Mouse (Mus musculus): ENCODE results near the gene Atp8a2. TPM values are rescaled to one million over a fixed set of nuclear protein-coding genes. Genes with fewer than 3 reads are reported as not detected.

Gene Atp8a2
- polyA plus RNA-seq, 1 experiment, result 24.7 TPM

GRCm38 (mm10) chr14:59878248-59878647, 318.7 kb downstream of the Atp8a2 start:
- 87% methylated on average over 3 of the region's 3 CpGs for WGBS
- no peak for TF ChIP-seq CTCF (IDR thresholded peaks at IDR 0.05; ENCODE audit: borderline replicate concordance, insufficient read depth, low read depth, low read length)
- Histone ChIP-seq H3K4me1 (ENCODE audit: control insufficient read depth, insufficient read depth, low read length) (no peaks in the 10 kb centered on the region), H3K4me3 (replicated peaks; ENCODE audit: insufficient read depth, low read depth, low read length) (no peak overlapping the region), H3K27ac (ENCODE audit: insufficient read depth, low read length) (no peak overlapping the region), H3K27me3 (ENCODE audit: control insufficient read depth, insufficient read depth, low read length) (no peaks in the 10 kb centered on the region)
- DNase-seq, result no peak

DNA sequence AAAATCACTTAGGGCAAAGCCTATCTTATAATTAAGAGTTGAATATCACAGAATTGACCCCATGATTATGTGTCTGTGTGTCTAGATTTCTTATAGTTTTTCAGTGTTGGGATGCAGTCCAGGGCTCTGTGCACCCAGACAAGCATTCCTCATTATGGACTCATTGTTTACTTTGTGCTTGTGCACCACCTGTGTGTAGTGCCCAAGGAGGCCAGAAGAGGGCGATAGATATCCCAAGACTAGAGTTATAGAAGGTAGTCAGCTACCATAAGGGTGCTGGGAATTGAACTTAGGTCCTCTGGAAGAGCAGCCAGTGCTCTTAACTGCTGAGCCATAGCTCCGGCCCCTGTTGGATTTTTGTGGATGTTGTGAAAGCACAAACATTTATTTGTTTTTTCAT, 320.5 kb downstream of the Atp8a2 start:
- 72% methylated on average over 2 of the region's 2 CpGs for WGBS
- DNase-seq, result no peak
- Histone ChIP-seq H3K27ac (ENCODE audit: insufficient read depth, low read length) (no peak overlapping the region), H3K27me3 (ENCODE audit: control insufficient read depth, insufficient read depth, low read length) (no peaks in the 10 kb centered on the region), H3K4me1 (ENCODE audit: control insufficient read depth, insufficient read depth, low read length) (no peaks in the 10 kb centered on the region), H3K4me3 (replicated peaks; ENCODE audit: insufficient read depth, low read depth, low read length) (no peak overlapping the region)
- no peak for TF ChIP-seq POLR2A (IDR thresholded peaks at IDR 0.05; ENCODE audit: borderline replicate concordance, insufficient read depth, low read length)
- peak; percentile 22; the same call in 1 of the 2 replicates for TF ChIP-seq CTCF (IDR thresholded peaks at IDR 0.05; ENCODE audit: borderline replicate concordance, insufficient read depth, low read depth, low read length)

DNA sequence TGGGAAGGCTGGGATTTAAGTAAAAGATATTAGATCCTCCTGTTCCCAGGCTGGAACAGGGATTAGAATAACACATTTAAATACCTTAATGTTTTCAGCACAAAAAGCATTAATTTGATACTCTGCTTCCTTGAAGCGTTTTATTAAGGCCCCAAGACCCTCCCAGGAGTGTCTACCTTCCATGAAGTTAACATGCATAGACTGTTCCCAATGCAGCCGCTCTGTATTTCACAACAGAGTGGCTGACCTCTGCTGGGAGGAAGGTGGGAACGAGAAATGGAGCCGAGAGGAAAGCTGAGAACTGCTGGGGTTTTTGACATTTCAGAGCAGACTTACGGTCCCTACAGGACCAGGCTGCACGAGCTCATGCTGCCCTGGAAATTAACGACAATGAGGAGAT, 328.6 kb downstream of the Atp8a2 start:
- DNase-seq, result no peak
- TF ChIP-seq POLR2A (IDR thresholded peaks at IDR 0.05; ENCODE audit: borderline replicate concordance, insufficient read depth, low read length) (no peak), CTCF (IDR thresholded peaks at IDR 0.05; ENCODE audit: borderline replicate concordance, insufficient read depth, low read depth, low read length) (no peak)
- Histone ChIP-seq H3K4me3 (replicated peaks; ENCODE audit: insufficient read depth, low read depth, low read length) (no peak overlapping the region), H3K4me1 (ENCODE audit: control insufficient read depth, insufficient read depth, low read length) (no peaks in the 10 kb centered on the region), H3K27ac (ENCODE audit: insufficient read depth, low read length) (no peak overlapping the region), H3K27me3 (ENCODE audit: control insufficient read depth, insufficient read depth, low read length) (no peaks in the 10 kb centered on the region)
- WGBS, result 78% methylated on average over 7 of the region's 7 CpGs

DNA sequence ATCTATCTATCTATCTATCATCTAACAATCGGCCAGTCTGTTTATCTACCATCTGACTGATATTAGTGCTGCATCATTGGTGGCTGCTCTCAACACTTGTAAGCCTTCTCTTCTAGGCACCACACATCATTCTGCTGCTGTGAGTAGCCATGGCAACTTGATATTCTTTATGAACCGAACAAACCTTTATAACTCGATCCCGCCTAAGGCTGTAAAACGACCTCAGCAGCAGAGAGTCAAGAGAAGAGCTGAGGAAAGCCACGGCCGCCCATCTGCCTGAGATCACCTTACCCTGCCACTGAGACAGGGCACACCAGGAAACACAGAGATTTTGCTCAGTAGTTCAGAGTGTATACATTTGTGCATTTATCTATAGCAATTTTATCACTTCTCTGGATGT, 329.2 kb downstream of the Atp8a2 start:
- TF ChIP-seq CTCF (IDR thresholded peaks at IDR 0.05; ENCODE audit: borderline replicate concordance, insufficient read depth, low read depth, low read length), result no peak
- no peak for TF ChIP-seq POLR2A (IDR thresholded peaks at IDR 0.05; ENCODE audit: borderline replicate concordance, insufficient read depth, low read length)
- no peaks in the 10 kb centered on the region for H3K4me1 ChIP-seq (ENCODE audit: control insufficient read depth, insufficient read depth, low read length)
- H3K27ac ChIP-seq (ENCODE audit: insufficient read depth, low read length), result no peak overlapping the region
- no peak overlapping the region for H3K4me3 ChIP-seq (replicated peaks; ENCODE audit: insufficient read depth, low read depth, low read length)
- DNase-seq, result no peak
- H3K27me3 ChIP-seq (ENCODE audit: control insufficient read depth, insufficient read depth, low read length), result no peaks in the 10 kb centered on the region
- WGBS, result 63% methylated on average over 7 of the region's 7 CpGs

GRCm38 (mm10) chr14:59866001-59866400, 331.0 kb downstream of the Atp8a2 start:
- no peak for DNase-seq
- WGBS, result 78% methylated on average over 5 of the region's 5 CpGs
- Histone ChIP-seq H3K4me3 (replicated peaks; ENCODE audit: insufficient read depth, low read depth, low read length) (no peak overlapping the region), H3K4me1 (ENCODE audit: control insufficient read depth, insufficient read depth, low read length) (no peaks in the 10 kb centered on the region), H3K27ac (ENCODE audit: insufficient read depth, low read length) (no peak overlapping the region), H3K27me3 (ENCODE audit: control insufficient read depth, insufficient read depth, low read length) (no peaks in the 10 kb centered on the region)
- TF ChIP-seq CTCF (IDR thresholded peaks at IDR 0.05; ENCODE audit: borderline replicate concordance, insufficient read depth, low read depth, low read length) (no peak), POLR2A (IDR thresholded peaks at IDR 0.05; ENCODE audit: borderline replicate concordance, insufficient read depth, low read length) (no peak)

- Histone ChIP-seq H3K27ac (ENCODE audit: insufficient read depth, low read length) (no peak overlapping the region), H3K4me1 (ENCODE audit: control insufficient read depth, insufficient read depth, low read length) (no peaks in the 10 kb centered on the region), H3K27me3 (ENCODE audit: control insufficient read depth, insufficient read depth, low read length) (no peaks in the 10 kb centered on the region), H3K4me3 (replicated peaks; ENCODE audit: insufficient read depth, low read depth, low read length) (no peak overlapping the region)
- no peak for DNase-seq
- WGBS, result 33% methylated on average over 4 of the region's 4 CpGs
- TF ChIP-seq CTCF (IDR thresholded peaks at IDR 0.05; ENCODE audit: borderline replicate concordance, insufficient read depth, low read depth, low read length) (no peak), POLR2A (IDR thresholded peaks at IDR 0.05; ENCODE audit: borderline replicate concordance, insufficient read depth, low read length) (no peak)
Measured at GRCm38 (mm10) chr14:59862351-59862750, 334.6 kb downstream of the Atp8a2 start.

GRCm38 (mm10) chr14:59859830-59860229, 337.1 kb downstream of the Atp8a2 start:
- no peak for DNase-seq
- TF ChIP-seq POLR2A (IDR thresholded peaks at IDR 0.05; ENCODE audit: borderline replicate concordance, insufficient read depth, low read length), result no peak
- TF ChIP-seq CTCF (IDR thresholded peaks at IDR 0.05; ENCODE audit: borderline replicate concordance, insufficient read depth, low read depth, low read length), result no peak
- no peaks in the 10 kb centered on the region for H3K27me3 ChIP-seq (ENCODE audit: control insufficient read depth, insufficient read depth, low read length)
- H3K4me1 ChIP-seq (ENCODE audit: control insufficient read depth, insufficient read depth, low read length), result no peaks in the 10 kb centered on the region
- no peak overlapping the region for H3K4me3 ChIP-seq (replicated peaks; ENCODE audit: insufficient read depth, low read depth, low read length)
- 91% methylated on average over 11 of the region's 11 CpGs for WGBS
- no peak overlapping the region for H3K27ac ChIP-seq (ENCODE audit: insufficient read depth, low read length)

DNA sequence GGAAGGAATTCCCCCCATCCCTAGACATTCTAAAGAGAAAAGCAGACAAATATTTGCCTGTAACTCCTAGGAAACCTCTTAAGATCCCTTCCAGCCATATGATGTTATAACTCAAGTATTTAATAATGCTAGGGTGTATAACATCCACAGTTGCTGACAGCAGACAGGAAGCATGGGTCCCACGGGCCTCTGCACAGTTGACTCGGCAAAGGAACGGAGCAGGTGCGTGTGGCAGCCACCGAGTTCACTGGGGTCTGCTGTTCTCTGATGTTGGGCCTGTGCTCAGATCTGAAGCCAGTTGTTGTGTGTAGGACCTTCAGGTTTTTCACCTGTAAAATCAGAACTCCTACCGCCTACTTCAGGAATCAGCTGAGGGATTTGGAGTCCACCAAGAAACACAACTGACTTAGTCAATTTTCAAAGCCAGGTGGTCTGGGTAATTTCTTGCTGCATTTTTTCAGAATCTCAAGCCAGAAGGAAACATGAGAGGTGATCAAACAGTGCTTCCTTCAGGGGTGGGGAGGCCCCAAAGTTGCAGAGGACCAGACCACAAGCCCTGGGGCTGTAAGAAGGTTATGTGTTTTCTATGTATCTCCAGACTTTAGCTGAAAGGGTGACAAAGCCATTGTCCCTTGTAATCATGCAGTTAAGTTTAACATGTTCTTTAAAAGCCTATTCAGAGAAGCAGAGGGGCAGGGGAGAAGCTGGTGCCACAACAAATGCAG, 338.3 kb downstream of the Atp8a2 start:
- no peak for DNase-seq
- Histone ChIP-seq H3K4me1 (ENCODE audit: control insufficient read depth, insufficient read depth, low read length) (no peaks in the 10 kb centered on the region), H3K27ac (ENCODE audit: insufficient read depth, low read length) (no peak overlapping the region), H3K4me3 (replicated peaks; ENCODE audit: insufficient read depth, low read depth, low read length) (no peak overlapping the region), H3K27me3 (ENCODE audit: control insufficient read depth, insufficient read depth, low read length) (no peaks in the 10 kb centered on the region)
- TF ChIP-seq CTCF (IDR thresholded peaks at IDR 0.05; ENCODE audit: borderline replicate concordance, insufficient read depth, low read depth, low read length) (no peak), POLR2A (IDR thresholded peaks at IDR 0.05; ENCODE audit: borderline replicate concordance, insufficient read depth, low read length) (no peak)
- 86% methylated on average over 6 of the region's 6 CpGs for WGBS

All from cerebellum, adult 2 months (tissue).